21 mouse cellular contexts compared by ENCODE assay signal in the genomic region with DNA sequence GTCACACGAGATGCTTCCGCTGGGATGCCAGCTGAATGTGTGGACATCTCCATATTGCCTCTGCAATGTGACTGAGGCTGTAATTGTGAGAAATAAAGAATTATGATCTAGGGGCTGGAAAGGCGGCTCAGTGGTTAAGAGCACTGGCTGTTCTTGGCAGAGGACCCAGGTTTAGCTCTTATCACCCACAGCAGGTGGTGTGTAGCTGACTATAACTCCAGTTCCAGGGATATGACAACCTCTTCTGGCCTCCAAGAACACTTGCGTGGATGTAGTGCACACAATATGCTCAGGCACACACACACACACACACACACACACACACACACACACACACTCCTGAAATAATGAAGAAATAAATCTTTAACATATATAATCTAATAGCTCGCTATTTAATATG.
"Had no signal": no experiment of that assay in that cellular context is flagged by ENCODE, and none has a peak within 500 bp of the region (broad histone marks: within the 10 kb centered on the region; RNA-seq: fewer than 3 reads in every experiment).

No protein-coding gene starts in this region.

- H3K9ac ChIP-seq: limb, embryonic 13.5 days; liver, embryonic 13.5 days; lung, embryonic 14.5 days; neural tube, embryonic 13.5 days; stomach, embryonic 15.5 days had no signal

- ATAC-seq: lung, postnatal 0 days had no signal

- H3K27ac ChIP-seq: kidney, postnatal 0 days; layer of hippocampus, adult 2 months; limb, embryonic 10.5 days; limb, embryonic 13.5 days; liver, embryonic 13.5 days; macrophage; neural tube, embryonic 13.5 days; stomach, embryonic 15.5 days had no signal

- H3K4me1 ChIP-seq: limb, embryonic 10.5 days; limb, embryonic 13.5 days; liver, embryonic 13.5 days; neural tube, embryonic 13.5 days; stomach, embryonic 15.5 days had no signal

- H3K36me3 ChIP-seq: limb, embryonic 10.5 days; limb, embryonic 13.5 days; liver, embryonic 13.5 days; neural tube, embryonic 13.5 days; stomach, embryonic 15.5 days had no signal

- H3K27me3 ChIP-seq: liver, embryonic 13.5 days; neural tube, embryonic 13.5 days; stomach, embryonic 15.5 days had no signal

- H3K9me3 ChIP-seq: limb, embryonic 10.5 days; limb, embryonic 13.5 days; neural tube, embryonic 13.5 days; stomach, embryonic 15.5 days had no signal

- H3K4me3 ChIP-seq: layer of hippocampus, adult 2 months; limb, embryonic 10.5 days; limb, embryonic 13.5 days; liver, embryonic 13.5 days; myocyte; neural tube, embryonic 13.5 days; stomach, embryonic 15.5 days had no signal

- DNase-seq: kidney, adult 2 months; kidney, postnatal 25 days; layer of hippocampus, adult 9-11 months; liver; liver, embryonic 13.5 days; lung, embryonic 14.5 days; midbrain, embryonic 14.5 days; retina, postnatal 1 day; right cerebral cortex, postnatal 25 days; spleen, adult 18-20 months; thymus, postnatal 25 days had no signal

- H3K4me2 ChIP-seq: limb, embryonic 13.5 days; liver, embryonic 13.5 days; lung, embryonic 14.5 days; midbrain, embryonic 11.5 days; neural tube, embryonic 13.5 days; stomach, embryonic 15.5 days had no signal
